10 mouse cellular contexts compared by ENCODE assay signal in the genomic region with DNA sequence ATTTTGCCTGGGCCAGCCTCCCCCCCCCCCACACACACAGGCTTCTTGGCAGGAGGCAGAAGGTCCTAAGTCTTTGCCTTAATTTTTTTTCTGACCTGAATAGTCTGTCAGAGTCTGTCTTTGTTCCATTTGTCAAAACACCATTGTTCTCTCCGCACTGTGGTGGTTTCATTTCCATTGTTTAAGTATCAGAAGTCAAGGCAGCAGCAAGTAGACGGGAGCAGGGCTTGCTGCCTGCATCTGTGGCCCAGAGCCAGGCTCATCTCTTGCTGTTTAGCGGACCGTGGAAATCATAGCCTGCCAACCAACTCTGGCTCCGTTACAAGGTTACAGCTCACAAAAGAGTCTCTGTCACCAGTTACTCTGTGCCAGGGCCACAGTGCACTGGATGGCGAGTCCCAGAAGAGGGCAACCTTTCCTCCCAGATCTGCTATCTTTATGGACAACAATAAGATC. TPM values are rescaled to one million over a fixed set of nuclear protein-coding genes. Genes with fewer than 3 reads are reported as not detected.
DNase-seq lines count a peak whose midpoint lies in the region; ATAC-seq lines count a peak whose summit lies in the region.
"Had no signal": no experiment of that assay in that cellular context is flagged by ENCODE, and none has a peak within 500 bp of the region (broad histone marks: within the 10 kb centered on the region; RNA-seq: fewer than 3 reads in every experiment).

No protein-coding gene starts in this region.

- ATAC-seq in forebrain, embryonic 13.5 days: peak; percentile 91
- ATAC-seq in hindbrain, embryonic 11.5 days (ENCODE audit: low FRiP score): peak; percentile 94

- H3K36me3 ChIP-seq in forebrain, embryonic 13.5 days (ENCODE audit: poor library complexity, severe bottlenecking): no peaks in the 10 kb centered on the region
- H3K36me3 ChIP-seq in hindbrain, embryonic 11.5 days (ENCODE audit: control insufficient read depth, insufficient read depth, low read length): no peaks in the 10 kb centered on the region
- no peaks in the 10 kb centered on the region for H3K36me3 ChIP-seq in midbrain, embryonic 10.5 days
- H3K36me3 ChIP-seq: embryonic facial prominence, embryonic 13.5 days had no signal

- peak overlapping the region; percentile 7; the same call in 1 of the 2 replicates for H3K4me2 ChIP-seq in forebrain, embryonic 13.5 days
- H3K4me2 ChIP-seq in hindbrain, embryonic 11.5 days (replicated peaks; ENCODE audit: low read depth, low read length): no peak overlapping the region
- H3K4me2 ChIP-seq: embryonic facial prominence, embryonic 13.5 days had no signal

- no peak overlapping the region for H3K9ac ChIP-seq in forebrain, embryonic 13.5 days
- no peak overlapping the region for H3K9ac ChIP-seq in hindbrain, embryonic 11.5 days (ENCODE audit: low read depth, low read length)
- H3K9ac ChIP-seq: embryonic facial prominence, embryonic 13.5 days had no signal

- DNase-seq in NIH3T3 (ENCODE audit: low read depth): peak; percentile 30
- DNase-seq in brain, adult 2 months (ENCODE audit: low read depth, low spot score): peak; percentile 97
- peak; percentile 60 for DNase-seq in hindbrain, embryonic 11.5 days (ENCODE audit: low spot score)
- peak; percentile 87 to 88 for DNase-seq in layer of hippocampus, adult 8-10 months (ENCODE audit: low spot score in 2 of 2)
- DNase-seq in midbrain, embryonic 10.5 days (ENCODE audit: low spot score): peak; percentile 55
- peak; percentile 85 for DNase-seq in telencephalon, adult 2 months (ENCODE audit: low read depth, low spot score)
- no peak for DNase-seq in thymus, postnatal 25 days

- peaks cover 32% of the 10 kb centered on the region for H3K27me3 ChIP-seq in forebrain, embryonic 13.5 days
- peaks cover 3% of the 10 kb centered on the region for H3K27me3 ChIP-seq in hindbrain, embryonic 11.5 days (ENCODE audit: control insufficient read depth, insufficient read depth, low read length)
- peaks cover 31% of the 10 kb centered on the region for H3K27me3 ChIP-seq in midbrain, embryonic 10.5 days (ENCODE audit: low read depth, poor library complexity, severe bottlenecking)

- H3K27ac ChIP-seq in forebrain, embryonic 13.5 days: no peak overlapping the region
- no peak overlapping the region for H3K27ac ChIP-seq in hindbrain, embryonic 11.5 days (ENCODE audit: low read depth, low read length)
- H3K27ac ChIP-seq in midbrain, embryonic 10.5 days (replicated peaks): no peak overlapping the region
- H3K27ac ChIP-seq: embryonic facial prominence, embryonic 13.5 days had no signal

- H3K9me3 ChIP-seq in forebrain, embryonic 13.5 days (replicated peaks): no peaks in the 10 kb centered on the region
- H3K9me3 ChIP-seq in hindbrain, embryonic 11.5 days (ENCODE audit: control insufficient read depth, low read length): no peaks in the 10 kb centered on the region
- no peaks in the 10 kb centered on the region for H3K9me3 ChIP-seq in midbrain, embryonic 10.5 days (replicated peaks)
- H3K9me3 ChIP-seq: embryonic facial prominence, embryonic 13.5 days; megakaryocyte, embryonic 14.5 days had no signal

- H3K4me1 ChIP-seq in forebrain, embryonic 13.5 days: peaks cover 6% of the 10 kb centered on the region; the same call in 1 of the 2 replicates
- H3K4me1 ChIP-seq in hindbrain, embryonic 11.5 days (replicated peaks; ENCODE audit: control insufficient read depth, insufficient read depth, low read length): no peaks in the 10 kb centered on the region
- peaks cover 7% of the 10 kb centered on the region for H3K4me1 ChIP-seq in midbrain, embryonic 10.5 days
- H3K4me1 ChIP-seq: megakaryocyte, embryonic 14.5 days had no signal

- no peak overlapping the region for H3K4me3 ChIP-seq in forebrain, embryonic 13.5 days
- no peak overlapping the region for H3K4me3 ChIP-seq in hindbrain, embryonic 11.5 days (ENCODE audit: low read depth, low read length)
- H3K4me3 ChIP-seq in midbrain, embryonic 10.5 days: no peak overlapping the region
- H3K4me3 ChIP-seq: embryonic facial prominence, embryonic 13.5 days; megakaryocyte, embryonic 14.5 days had no signal

- WGBS in forebrain, embryonic 13.5 days: 3% methylated on average over 6 of the region's 6 CpGs
- 8% methylated on average over 6 of the region's 6 CpGs for WGBS in hindbrain, embryonic 11.5 days
- WGBS in midbrain, embryonic 10.5 days: 20% methylated on average over 6 of the region's 6 CpGs

RNA-seq across cellular contexts. Expression of gene Gm11060, which starts 16.9 kb away (rescaled TPM):
- not detected in 2 replicates for polyA plus RNA-seq in forebrain, embryonic 13.5 days (2015; fragmentation: Nextera tagmentation; extraction: Ambion mirVana)
- not detected in 2 replicates for polyA plus RNA-seq in hindbrain, embryonic 11.5 days (2014; fragmentation: Nextera tagmentation; extraction: Ambion mirVana)
- not detected for total RNA-seq in layer of hippocampus, adult 8-10 months (2022)
- not detected in 2 replicates for polyA plus RNA-seq in midbrain, embryonic 10.5 days (2016; fragmentation: Nextera tagmentation; extraction: Ambion mirVana)
- polyA plus RNA-seq: embryonic facial prominence, embryonic 13.5 days had no signal

RNA-seq across cellular contexts. Expression of gene Wt1, which starts 17.6 kb away (rescaled TPM):
- not detected in 2 replicates for polyA plus RNA-seq in forebrain, embryonic 13.5 days (2015; fragmentation: Nextera tagmentation; extraction: Ambion mirVana)
- polyA plus RNA-seq in hindbrain, embryonic 11.5 days (2014; fragmentation: Nextera tagmentation; extraction: Ambion mirVana): 0.52 and 0.68 TPM in 2 replicates
- total RNA-seq in layer of hippocampus, adult 8-10 months (2022): not detected
- 0.05 TPM in 1 of 2 replicates, not detected in the other for polyA plus RNA-seq in midbrain, embryonic 10.5 days (2016; fragmentation: Nextera tagmentation; extraction: Ambion mirVana)
